Mouse (Mus musculus) liver, adult (tissue): ENCODE measurements at regions not wholly inside any gene's neighbourhood (a gene's known extent, or its start where the extent isn't known, plus 50 kb on each side); places are given as distances from the start of the nearest gene placed in this dataset.

Experiments used
- GATA4 ChIP-seq: IDR thresholded peaks from 2 replicates; pipeline ENCODE4 v1.6.1; 2014; ENCODE audit warnings: mild to moderate bottlenecking, low read length; ENCODE audit not compliant: insufficient replicate concordance

DNA sequence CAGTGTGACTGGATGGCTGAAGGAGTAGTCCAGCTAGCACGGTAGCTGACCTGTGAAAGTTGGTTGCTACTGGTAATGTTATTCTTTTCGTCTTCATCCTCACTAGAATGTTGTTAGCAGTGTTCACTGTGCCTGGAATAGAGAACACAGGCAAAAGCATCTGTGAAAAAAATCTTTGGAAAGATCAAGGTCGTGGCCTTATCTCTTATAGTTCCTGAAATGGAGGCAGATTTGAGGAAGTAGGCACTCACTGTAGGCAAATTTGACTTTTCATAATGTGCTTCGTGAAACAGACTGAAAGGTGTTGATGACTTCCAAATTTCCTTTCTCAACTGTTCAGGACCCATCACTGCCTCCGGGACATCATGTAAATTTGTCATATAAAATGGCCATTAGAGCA, 124.5 kb upstream of the Adamts9 start:
- TF ChIP-seq GATA4: no peak

DNA sequence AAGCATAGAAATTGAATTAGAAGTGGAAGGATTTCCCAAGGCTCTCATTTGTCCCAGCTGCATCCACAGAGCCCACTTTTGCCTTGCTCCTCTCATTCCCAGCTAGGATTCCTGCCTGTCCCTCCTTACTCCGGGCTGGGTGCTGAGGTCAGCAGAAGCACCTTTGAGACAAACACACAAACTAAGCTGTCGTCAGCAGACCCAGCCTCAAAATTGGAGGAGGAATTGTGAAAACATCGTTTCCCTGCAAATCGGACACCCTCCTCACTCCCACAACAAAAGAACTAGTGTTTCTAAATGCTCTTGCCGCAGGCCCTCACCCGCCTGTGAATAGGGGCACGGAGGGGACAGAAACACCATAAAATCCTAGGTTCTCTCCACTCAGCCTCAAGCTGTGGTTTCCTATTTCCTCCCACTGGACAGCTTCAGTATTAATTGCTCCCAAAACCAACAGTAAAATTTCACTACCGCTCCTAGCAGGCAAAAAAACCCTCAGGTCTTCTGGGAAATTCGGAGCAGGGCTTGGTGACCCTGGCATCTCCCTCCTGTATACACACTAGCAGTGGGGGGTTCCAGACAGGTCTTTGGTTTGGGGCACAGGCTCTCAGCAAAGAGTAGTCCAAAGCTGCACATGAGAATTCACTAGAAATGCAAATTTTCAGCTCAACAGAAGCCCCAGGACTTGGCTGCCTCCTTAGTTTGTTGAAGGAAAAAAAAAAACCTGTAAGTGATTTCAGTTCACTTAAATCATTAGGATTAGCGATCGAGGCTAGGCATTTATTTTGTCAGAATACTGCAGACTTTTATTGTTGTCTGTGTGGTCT, 123.5 kb upstream of the Adamts9 start:
- TF ChIP-seq GATA4: no peak

DNA sequence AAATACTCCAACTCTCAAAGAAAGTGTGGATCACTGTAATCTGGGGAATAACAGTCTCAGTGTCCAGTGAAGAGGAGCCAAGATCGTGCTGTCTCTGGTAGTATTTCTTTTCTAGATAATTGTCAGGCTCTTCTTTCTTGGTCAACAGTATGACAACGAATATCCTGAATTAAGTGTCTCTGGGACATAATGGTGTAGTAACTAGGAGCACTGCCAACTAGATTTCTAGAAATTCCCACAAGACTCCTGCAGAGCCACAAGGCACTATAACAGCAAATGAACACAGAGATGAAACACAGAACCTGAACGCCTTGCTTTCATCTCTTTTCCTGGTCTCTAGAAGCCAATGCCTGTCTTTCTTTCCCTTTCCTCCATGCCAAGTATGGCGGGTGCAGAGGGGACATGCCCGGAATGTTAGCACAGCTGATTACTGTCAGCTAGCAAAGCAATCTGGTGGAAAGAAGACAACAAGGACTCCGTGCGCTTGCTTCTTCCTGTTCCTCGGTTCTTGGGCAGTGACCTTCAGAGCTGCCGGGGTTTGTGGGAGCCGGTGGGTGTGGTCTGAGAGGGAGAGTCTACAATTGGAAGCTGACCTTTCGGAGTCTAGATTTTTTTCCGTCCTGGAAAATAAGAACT, 122.7 kb upstream of the Adamts9 start:
- TF ChIP-seq GATA4: peak; percentile 61; the same call in 1 of the 2 replicates

DNA sequence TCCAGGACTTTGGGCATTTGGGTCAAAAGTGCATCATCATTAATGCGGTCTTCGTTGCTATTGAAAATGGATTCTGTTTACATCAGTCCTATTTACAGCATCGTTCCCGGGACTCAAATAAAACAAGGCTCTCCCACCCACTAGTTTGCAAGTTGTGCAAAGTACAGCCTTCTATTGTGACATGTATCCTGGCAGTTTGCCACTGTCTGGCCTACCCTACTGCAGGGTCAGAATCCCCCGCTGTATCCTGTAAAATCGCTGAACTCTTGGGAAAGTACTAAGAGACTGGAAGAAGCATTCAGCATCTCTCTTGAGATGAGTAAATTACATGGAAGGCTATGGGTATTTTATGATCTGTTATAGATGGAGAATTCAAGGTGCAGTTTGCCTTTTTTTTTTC, 122.1 kb upstream of the Adamts9 start:
- TF ChIP-seq GATA4: no peak

DNA sequence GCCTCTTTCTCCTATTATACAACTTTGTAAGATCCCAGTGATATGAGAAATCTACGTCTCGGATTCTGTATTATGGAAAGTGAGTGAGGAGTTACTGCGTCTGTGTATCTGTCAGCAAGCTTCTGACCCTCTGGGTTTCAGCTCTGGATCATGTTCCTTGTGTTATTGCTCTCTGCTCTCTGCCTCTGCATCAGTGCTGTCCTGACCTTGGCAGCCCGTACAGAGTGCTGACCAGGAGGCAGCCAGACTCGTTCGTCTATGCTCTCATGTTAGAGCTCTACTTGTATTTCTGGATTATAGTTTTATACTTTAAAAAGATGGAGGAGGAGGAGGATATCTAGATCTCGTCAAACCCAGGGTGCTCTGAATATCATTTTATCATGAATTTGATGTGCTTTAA, 121.1 kb upstream of the Adamts9 start:
- no peak for TF ChIP-seq GATA4

DNA sequence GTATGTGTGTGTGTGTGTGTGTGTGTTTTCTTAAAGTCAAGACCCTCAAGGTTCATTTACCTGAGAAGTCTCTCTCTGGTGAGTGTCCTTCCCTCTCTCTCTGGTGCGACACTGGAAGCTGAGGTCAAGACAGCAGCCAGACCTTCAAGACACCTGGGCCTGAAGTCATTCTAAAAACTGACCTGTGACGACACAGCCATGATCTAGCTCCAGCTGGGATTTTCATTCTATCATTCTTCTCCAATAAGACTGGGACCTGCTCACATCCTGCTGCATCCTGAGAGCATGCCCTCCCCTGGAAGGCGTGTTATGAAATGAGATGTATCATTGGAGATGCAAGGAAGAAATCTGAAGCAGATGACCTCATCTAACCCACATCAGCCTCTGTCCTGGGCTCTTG, 118.4 kb upstream of the Adamts9 start:
- no peak for TF ChIP-seq GATA4

GRCm38 (mm10) chr6:93045524-93045923, 102.2 kb upstream of the Adamts9 start:
- TF ChIP-seq GATA4: no peak

DNA sequence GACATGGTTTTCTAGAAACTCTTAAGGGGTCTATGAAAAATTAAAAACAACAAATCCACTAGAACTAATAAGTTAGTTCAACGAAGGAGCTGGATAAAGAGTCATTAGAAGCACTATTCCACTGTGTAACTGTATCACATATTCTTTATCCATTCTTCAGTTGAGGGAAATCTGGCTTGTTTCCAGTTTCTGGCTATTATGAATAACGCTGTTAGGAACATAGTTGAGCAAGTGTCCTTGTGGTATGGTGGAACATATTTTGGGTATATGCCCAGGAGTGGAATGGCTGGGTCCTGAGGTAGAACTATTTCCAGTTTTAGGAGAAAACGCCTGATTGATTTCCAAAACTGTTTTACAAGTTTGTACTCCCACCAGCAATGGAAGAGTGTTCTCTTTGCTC, 97.7 kb upstream of the Adamts9 start:
- no peak for TF ChIP-seq GATA4

GRCm38 (mm10) chr6:93031812-93032330, 88.6 kb upstream of the Adamts9 start:
- TF ChIP-seq GATA4: no peak

- peak; percentile 15; the same call in 1 of the 2 replicates for TF ChIP-seq GATA4
These were observed 83.1 kb upstream of the Adamts9 start for GRCm38 (mm10) chr6:93026068-93027022.

- no peak for TF ChIP-seq GATA4
These were observed 71.2 kb upstream of the Adamts9 start for GRCm38 (mm10) chr6:93014534-93014933.

DNA sequence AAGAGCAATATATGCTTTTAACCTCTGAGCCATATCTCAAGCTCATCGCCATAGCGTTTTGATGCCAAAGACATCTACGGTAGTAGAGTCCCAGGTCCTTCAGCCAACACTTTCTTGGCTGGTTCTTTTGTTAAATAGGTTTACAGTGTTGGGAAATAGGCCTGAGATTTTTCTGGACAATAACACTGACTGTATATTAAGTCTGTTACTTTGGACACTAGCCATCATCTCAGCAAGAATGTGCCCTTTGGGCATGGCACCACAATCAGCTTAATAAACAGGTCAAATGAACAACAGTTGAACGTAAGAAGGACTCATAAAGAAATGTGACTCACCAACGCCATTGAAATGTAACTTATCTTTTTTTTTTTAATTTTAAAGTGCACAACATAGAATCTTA, 68.6 kb upstream of the Adamts9 start:
- no peak for TF ChIP-seq GATA4

- TF ChIP-seq GATA4: no peak
These were observed 61.4 kb upstream of the Adamts9 start for GRCm38 (mm10) chr6:93004587-93005240.

DNA sequence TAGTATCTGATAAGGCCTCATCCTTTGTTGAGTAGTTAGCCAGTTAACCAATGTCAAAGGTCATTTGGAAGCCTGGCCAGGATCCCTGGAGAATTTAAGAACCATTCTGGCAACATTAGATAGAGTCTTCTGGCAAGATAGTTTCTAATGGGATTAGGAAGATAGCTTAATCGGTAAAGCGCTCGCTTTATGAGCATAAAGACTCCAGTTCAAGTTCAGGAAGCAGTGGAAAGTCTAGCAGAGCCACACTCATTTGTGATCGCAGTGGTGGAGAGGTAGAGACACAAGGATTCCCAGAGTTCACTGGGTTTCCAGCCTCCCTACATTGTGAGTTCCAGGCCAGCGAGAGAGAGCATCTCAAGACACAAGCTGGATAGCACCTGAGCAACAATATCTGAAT, 60.5 kb upstream of the Adamts9 start:
- no peak for TF ChIP-seq GATA4

- TF ChIP-seq GATA4: no peak
These were observed 50.4 kb upstream of the Adamts9 start for GRCm38 (mm10) chr6:92993647-92994046.
